Mouse (Mus musculus) cerebellum, adult 2 months (tissue): ENCODE measurements at regions not wholly inside any gene's neighbourhood (a gene's known extent, or its start where the extent isn't known, plus 50 kb on each side); places are given as distances from the start of the nearest gene placed in this dataset.

Source experiments
- DNase-seq, 2 experiments: peaks; one replicate each; pipeline ENCODE4 v3.0.0; 2021
- H3K27ac ChIP-seq: fragments of 200-500 bp; 2 replicates; pipeline ENCODE4 v1.5.1; 2012; ENCODE audit warnings: low read length, control low read depth, inconsistent platforms; ENCODE audit not compliant: insufficient read depth
- H3K27me3 ChIP-seq: fragments of 200-500 bp; 2 replicates; pipeline ENCODE4 v1.6.1; 2012; ENCODE audit warnings: inconsistent platforms, mild to moderate bottlenecking, low read length, moderate library complexity; ENCODE audit not compliant: control insufficient read depth, insufficient read depth
- H3K4me1 ChIP-seq: fragments of 200-500 bp; 2 replicates; pipeline ENCODE4 v1.6.1; 2011; ENCODE audit warnings: low read length; ENCODE audit not compliant: control insufficient read depth, insufficient read depth
- H3K4me3 ChIP-seq: fragments of 200-500 bp; replicated peaks from 2 replicates; pipeline ENCODE3; 2011; ENCODE audit warnings: mild to moderate bottlenecking, low read depth, low read length, control low read depth; ENCODE audit not compliant: insufficient read depth
- CTCF ChIP-seq: fragments of 200-500 bp; IDR thresholded peaks from 2 replicates; pipeline ENCODE4 v1.5.1; 2011; ENCODE audit warnings: low read depth, mild to moderate bottlenecking, control low read depth, low read length, moderate library complexity, borderline replicate concordance; ENCODE audit not compliant: insufficient read depth
- POLR2A ChIP-seq: fragments of 200-500 bp; IDR thresholded peaks from 2 replicates; pipeline ENCODE4 v1.6.1; 2011; ENCODE audit warnings: low read length, control low read depth, borderline replicate concordance; ENCODE audit not compliant: insufficient read depth
- WGBS: fragments of 180-500 bp; shearing (Covaris S2); methylation state at CpG from one replicate; pipeline ENCODE4 v1.1.7; 2018; 5-methylcytosine and 5-hydroxymethylcytosine counted together

DNA sequence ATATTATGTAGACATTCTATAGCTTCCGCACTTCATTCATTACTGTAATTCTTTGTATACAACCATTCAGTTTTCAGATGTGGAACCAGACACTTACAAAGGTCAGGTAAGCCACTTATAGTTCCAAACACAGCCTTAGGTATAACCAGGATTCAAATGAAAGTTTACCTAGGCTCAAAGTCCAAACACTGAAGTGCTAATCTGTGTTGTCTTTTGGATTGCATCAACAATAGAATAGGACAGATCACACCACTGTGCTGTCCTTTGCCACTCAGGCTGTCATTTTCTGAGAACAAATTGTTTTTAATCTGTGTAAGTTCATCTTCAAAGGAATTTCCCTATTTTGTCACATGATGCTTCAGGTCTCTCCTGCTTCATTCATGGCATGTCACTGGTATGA is 330.5 kb downstream of the Epha7 start:
- Histone ChIP-seq H3K27ac (no peak overlapping the region), H3K4me3 (no peak overlapping the region), H3K4me1 (no peaks in the 10 kb centered on the region), H3K27me3 (no peaks in the 10 kb centered on the region)
- WGBS = 97% methylated on average over 1 of the region's 1 CpGs
- no peak for DNase-seq
- TF ChIP-seq POLR2A (no peak), CTCF (no peak)

DNA sequence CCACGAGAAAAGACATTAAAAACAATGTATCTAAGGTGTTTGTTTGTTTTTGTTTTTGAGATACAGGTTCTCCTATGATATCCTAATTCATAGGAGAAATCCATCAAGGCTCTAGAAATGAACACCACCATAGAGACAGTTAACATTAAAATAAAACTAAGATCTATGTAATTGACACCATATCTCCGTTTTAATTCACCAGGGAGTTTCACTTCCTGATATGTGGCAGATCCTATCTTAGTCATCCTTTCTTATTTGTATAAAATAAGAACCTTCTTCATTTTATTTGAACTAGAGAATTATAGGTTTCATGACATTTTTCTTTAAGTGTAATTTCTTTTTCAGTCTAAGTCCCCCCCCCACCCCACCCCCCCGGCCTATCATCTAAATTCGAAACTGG is 332.3 kb downstream of the Epha7 start:
- WGBS = 94% methylated on average over 4 of the region's 4 CpGs
- no peak for DNase-seq
- no peaks in the 10 kb centered on the region for H3K27me3 ChIP-seq
- H3K4me1 ChIP-seq = no peaks in the 10 kb centered on the region
- TF ChIP-seq CTCF (no peak), POLR2A (no peak)
- H3K4me3 ChIP-seq = no peak overlapping the region
- H3K27ac ChIP-seq = no peak overlapping the region

DNA sequence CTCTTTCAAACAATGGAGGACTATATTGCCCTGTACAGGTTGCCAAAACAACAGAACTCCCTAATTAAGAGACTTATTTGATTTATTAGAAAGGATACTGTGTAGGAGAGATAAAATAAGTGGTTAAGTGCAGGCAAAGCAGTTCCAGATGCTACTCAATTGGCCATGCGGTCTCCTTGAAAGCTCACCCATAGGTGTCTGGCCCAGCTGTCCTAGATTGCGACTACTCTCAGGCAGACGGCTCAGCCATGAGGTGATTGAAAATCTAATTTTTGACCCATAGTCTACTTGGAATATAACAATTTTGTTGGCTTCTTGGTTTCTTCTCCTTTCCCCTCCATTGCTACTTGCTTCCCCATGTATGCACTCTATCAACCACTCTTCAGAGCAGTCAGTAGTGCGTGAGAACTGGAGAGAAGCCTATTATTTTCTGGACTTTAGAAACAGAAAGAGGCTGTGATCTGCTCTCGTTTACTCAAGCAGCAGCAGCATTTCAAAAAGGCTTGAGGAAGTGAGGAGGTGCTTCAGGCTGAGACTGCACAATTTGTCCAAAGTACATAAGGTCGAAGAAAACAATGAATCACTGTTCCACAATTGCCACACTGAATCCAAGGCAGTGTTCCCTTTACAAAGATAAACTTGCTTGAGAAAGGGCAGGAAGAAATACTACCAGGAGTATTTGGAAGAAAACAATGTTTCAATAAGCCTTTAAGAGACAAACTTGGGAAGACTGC is 339.4 kb downstream of the Epha7 start:
- TF ChIP-seq CTCF (no peak), POLR2A (no peak)
- H3K27ac ChIP-seq = no peak overlapping the region
- no peak for DNase-seq
- H3K27me3 ChIP-seq = no peaks in the 10 kb centered on the region
- H3K4me1 ChIP-seq = no peaks in the 10 kb centered on the region
- 71% methylated on average over 6 of the region's 6 CpGs for WGBS
- no peak overlapping the region for H3K4me3 ChIP-seq

DNA sequence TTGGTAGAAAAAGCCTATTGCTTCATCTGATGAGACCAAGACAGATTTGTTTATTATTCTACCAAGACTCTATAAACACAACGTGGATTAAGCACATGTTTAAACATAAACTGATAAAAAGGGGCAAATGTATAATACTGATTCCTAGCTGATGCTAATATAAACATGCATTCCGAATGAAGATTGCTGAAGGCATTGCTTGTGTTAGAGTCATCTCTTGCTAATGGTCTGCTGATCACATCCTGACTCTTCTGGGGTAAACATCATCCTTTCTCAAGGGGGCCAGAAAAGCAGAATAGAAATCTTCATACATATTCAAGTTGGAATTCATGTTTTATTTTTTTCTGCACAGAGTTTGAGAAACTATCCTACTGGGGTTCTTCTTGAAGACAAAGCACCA is 369.6 kb downstream of the Epha7 start:
- H3K27ac ChIP-seq = no peak overlapping the region
- H3K27me3 ChIP-seq = no peaks in the 10 kb centered on the region
- 84% methylated on average over 2 of the region's 2 CpGs for WGBS
- TF ChIP-seq POLR2A = no peak
- no peak for TF ChIP-seq CTCF
- H3K4me3 ChIP-seq = no peak overlapping the region
- DNase-seq = no peak
- H3K4me1 ChIP-seq = no peaks in the 10 kb centered on the region

DNA sequence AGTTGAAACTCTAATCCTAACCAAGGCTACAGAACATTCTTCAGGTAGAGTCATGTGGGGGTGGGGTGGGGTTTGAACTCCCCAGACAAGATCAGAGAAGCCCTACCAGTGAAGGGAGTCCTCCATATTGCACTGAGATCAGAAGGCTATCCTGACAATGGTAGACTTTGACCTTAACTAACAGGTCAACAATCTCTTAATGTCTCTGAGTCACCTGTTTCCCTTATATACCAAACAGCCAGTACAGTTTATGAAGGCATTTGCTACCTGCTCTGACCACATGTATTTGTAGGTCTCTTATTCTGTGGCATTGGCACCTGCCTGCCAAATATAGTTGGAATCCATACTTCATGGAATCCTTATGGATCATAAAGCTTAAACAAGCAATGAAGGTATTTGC is 370.5 kb downstream of the Epha7 start:
- H3K27me3 ChIP-seq = no peaks in the 10 kb centered on the region
- no peak overlapping the region for H3K27ac ChIP-seq
- H3K4me1 ChIP-seq = no peaks in the 10 kb centered on the region
- no peak for DNase-seq
- TF ChIP-seq POLR2A (no peak), CTCF (no peak)
- no peak overlapping the region for H3K4me3 ChIP-seq

DNA sequence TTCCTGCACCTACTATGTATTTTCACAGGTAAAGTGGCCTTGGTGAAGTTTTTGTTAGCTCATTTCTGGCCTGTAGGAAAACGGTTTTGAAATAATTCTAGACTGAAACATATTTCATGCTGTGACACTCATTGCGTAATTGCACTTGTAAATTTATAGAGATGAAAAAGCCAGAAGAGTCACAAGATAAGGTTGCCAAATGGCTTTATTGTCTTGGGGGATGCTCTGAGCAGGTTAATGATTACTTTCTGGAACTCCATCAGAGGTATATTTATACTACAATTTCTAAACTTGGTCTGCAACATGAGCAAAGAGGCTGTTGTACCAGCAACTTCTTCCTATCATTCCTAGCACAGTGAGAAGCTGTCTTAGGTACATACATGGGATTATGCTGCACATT is 370.9 kb downstream of the Epha7 start:
- no peak for TF ChIP-seq POLR2A
- no peak for TF ChIP-seq CTCF
- WGBS = 87% methylated on average over 2 of the region's 2 CpGs
- no peak for DNase-seq
- Histone ChIP-seq H3K27ac (no peak overlapping the region), H3K4me3 (no peak overlapping the region), H3K4me1 (no peaks in the 10 kb centered on the region), H3K27me3 (no peaks in the 10 kb centered on the region)

DNA sequence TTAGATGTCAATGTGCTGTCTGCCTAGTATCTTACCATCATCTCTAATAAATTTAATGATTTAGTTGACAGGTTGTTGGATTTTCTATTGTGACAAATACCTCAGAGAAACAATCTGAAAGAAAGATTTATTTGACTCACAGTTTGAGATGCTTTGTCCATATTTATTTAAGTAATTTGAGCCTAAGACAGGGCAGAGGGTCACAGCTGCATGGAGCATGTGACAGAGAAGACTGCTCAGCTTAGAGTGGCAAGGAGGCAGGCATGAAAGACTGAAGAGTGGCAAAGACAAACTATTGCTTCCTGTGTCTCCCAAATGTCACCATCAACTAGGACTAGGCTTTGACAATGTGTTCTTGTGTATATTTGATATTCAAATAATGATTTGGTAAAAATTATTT is 388.0 kb downstream of the Epha7 start:
- no peak for TF ChIP-seq CTCF
- no peak for TF ChIP-seq POLR2A
- no peak for DNase-seq
- no peak overlapping the region for H3K4me3 ChIP-seq
- no peaks in the 10 kb centered on the region for H3K4me1 ChIP-seq
- no peaks in the 10 kb centered on the region for H3K27me3 ChIP-seq
- H3K27ac ChIP-seq = no peak overlapping the region
